Mouse (Mus musculus) lung, postnatal 0 days (tissue): ENCODE results near the gene Zfp524.

ENCODE experiments used
- CTCF ChIP-seq: IDR thresholded peaks from 2 replicates; pipeline ENCODE4 v1.5.1; 2016; ENCODE audit warnings: antibody characterized with exemption, mild to moderate bottlenecking
- EP300 ChIP-seq: IDR thresholded peaks from 2 replicates; pipeline ENCODE4 v1.6.1; 2016; ENCODE audit warnings: antibody characterized with exemption, mild to moderate bottlenecking, control low read depth

- TF ChIP-seq CTCF: peak; percentile 37
- TF ChIP-seq EP300: no peak
These were observed 3.1 kb downstream of the Zfp524 start for GRCm38 (mm10) chr7:5017352-5017751.
